Mouse (Mus musculus) brain, embryonic 14.5 days (tissue): ENCODE results near the gene Foxd2. TPM values are rescaled to one million over a fixed set of nuclear protein-coding genes. Genes with fewer than 3 reads are reported as not detected.

Source experiments
- DNase-seq: peaks from one replicate; pipeline ENCODE4 v3.0.0-alpha.2; 2011; ENCODE audit warnings: low read depth
- CTCF ChIP-seq: fragments of 200-500 bp; IDR thresholded peaks from 2 replicates; pipeline ENCODE4 v1.5.1; 2012; ENCODE audit warnings: inconsistent platforms, mild to moderate bottlenecking, moderate library complexity, borderline replicate concordance; ENCODE audit not compliant: insufficient read depth, insufficient read length; ENCODE audit errors: extremely low read depth
- POLR2A ChIP-seq: fragments of 200-500 bp; IDR thresholded peaks from 2 replicates; pipeline ENCODE4 v1.6.1; 2012; ENCODE audit warnings: mild to moderate bottlenecking, inconsistent platforms, borderline replicate concordance; ENCODE audit not compliant: poor library complexity, insufficient read depth, insufficient read length, severe bottlenecking; ENCODE audit errors: extremely low read depth
- polyA plus RNA-seq: library from polyadenylated mRNA; depleted of rRNA; stranded (reverse); fragments of >200 nt; gene quantifications from 2 replicates; pipeline ENCODE4 v1.2.3, GENCODE M21; 2012

The Foxd2 gene
- polyA plus RNA-seq, 1 experiment: 1.1 TPM

- DNase-seq: no peak
- TF ChIP-seq POLR2A (no peak), CTCF (no peak)
Measured at GRCm38 (mm10) chr4:114934188-114934587, 25.5 kb upstream of the Foxd2 start.

DNA sequence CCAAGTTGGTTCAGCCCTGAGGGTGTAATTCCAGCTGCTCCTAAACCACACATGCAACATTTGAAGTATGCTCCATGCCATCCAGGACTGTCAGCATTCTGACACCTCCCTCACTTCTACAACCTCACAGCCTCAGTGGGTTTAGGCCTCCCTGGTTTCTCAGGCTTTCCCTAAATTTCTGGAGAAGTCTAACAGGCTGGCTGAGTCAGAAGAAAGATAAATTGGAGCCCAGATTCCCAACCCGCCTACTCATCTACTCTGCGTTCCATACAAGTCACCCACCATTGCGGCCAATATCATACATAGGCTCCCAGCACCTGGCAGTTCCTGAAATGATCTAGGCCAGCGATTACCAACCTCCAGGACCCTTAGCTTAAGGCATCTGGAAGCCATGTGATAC is 24.1 kb upstream of the Foxd2 start:
- no peak for DNase-seq
- TF ChIP-seq POLR2A (no peak), CTCF (no peak)

GRCm38 (mm10) chr4:114929155-114929554 is 20.5 kb upstream of the Foxd2 start:
- DNase-seq: peak; percentile 49
- TF ChIP-seq POLR2A (no peak), CTCF (no peak)

DNA sequence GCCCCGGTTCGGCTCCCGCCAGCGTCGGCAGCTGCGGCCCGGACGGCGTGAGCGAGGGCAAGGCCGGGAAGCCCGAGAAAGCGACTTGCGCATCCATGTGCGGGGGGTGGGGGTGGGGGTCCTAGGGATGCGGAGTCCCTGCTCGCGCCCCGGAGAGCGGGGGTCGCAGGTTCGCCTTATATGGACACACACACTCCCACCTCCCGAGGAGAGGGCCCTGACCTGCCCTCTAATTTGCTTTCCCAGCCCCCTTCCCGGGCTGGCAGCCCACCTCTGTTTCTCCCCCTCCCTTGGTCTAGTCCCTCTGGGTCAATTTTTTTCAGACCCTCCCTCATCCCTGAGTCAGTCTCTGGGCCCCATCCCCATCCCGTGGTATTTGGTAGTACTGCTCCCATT is 17.2 kb upstream of the Foxd2 start, which contains the start of gene Foxe3:
Gene Foxe3, minus strand, starts transcription at position 97 of the 396 bp plus-strand sequence.
- TF ChIP-seq CTCF (no peak), POLR2A (no peak)
- no peak for DNase-seq

DNA sequence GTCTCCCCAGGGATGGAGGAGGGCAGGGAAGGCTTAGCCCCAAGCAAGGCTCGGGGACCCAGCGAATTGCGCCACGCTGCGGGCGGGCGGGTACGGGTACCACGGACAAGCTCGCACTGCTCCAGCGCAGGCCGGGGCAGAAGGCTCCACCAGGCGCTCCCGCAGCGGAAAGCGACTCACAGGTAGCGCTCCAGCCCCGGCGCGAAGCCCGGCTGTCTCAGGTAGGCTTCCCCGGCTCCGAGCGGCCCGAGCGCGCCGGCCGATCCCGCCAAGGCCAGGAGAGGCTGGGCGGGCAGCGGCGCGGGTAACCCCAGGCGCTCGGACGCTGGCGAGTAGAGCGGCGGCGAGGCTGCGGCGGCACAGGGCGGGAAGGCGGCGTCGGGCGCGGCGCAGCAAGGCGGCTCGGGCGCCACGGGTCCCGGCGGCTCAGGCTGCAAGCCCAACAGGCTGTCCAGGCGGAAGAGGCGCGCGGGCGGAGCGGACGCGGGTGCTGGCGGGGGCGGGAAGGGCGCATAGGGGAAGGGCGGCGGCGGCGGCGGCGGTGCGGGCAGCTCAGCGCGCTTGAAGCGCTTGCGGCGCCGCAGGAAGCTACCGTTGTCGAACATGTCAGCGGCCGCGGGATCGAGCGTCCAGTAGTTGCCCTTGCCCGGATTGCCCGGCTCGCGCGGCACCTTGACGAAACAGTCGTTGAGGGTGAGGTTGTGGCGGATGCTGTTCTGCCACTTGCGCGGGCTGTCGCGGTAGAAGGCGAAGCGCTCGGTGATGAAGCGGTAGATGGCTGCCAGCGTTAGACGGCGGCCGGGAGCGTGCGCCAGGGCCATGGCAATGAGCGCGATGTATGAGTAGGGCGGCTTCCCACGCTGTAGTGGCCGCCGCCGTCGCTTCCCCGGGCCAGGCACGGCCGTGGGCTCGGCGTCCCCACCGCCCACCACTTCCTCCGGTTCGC is 16.6 kb upstream of the Foxd2 start:
- peak; percentile 38 for DNase-seq
- TF ChIP-seq CTCF (no peak), POLR2A (no peak)

DNA sequence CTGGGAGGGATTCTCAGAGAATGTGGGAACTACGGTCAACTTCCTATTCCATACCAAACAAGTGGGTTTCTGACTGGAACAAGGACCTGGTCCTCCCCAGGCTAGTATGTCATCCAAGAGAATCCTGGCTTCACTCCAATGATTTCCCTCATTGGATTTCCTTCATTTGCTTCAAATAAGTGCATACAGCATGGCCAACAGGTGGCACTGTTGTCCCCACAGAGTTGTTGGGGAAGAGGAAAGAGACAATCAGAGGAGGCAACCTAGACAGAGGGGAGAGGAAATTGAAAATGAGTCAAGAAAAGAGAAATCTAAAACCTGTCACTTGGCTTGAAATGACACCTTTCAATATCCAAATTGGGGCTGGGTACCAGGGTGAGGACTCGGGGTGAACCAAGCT is 8.4 kb upstream of the Foxd2 start:
- TF ChIP-seq CTCF: peak; percentile 62; the same call in 1 of the 2 replicates
- TF ChIP-seq POLR2A: no peak
- DNase-seq: peak; percentile 75

DNA sequence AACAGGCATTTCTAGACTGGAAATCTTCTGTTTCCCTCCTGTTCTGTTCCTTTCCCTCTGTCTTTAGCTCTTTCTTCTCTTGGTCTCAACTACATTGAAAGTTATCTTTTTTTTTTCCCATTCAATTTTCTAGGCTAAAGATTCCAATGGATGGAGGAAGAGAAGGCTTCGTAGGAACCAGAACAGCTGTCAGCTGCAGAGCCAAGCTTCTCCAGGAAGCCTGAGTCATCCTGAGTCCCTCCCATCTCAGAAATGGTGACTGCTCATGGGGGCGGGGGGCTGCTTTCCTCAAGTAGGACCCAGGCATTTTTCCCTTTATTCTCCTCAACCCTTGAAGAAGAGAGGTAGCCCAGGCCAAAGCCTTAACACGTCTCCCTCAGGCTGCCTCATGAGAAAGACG is 7.4 kb upstream of the Foxd2 start:
- DNase-seq: no peak
- TF ChIP-seq CTCF (no peak), POLR2A (no peak)

DNA sequence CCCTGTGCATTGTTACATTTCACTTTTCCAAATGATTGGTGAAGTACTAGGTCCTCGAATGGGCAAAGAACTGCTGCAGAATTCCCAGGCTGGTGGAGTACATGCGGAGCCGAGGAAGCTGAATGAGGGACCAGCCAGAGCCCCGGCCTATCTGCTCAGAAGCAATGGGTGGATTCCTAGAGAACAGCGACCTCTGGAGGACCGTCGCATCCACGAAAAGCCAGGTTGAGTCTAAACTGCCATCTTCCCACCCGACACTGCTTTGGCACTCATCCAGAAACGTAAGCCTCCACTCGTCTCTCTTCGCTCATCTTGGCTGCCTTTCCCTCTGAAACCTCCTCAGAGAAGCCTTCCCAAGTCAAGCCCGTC is 4.9 kb upstream of the Foxd2 start:
- TF ChIP-seq CTCF: peak; percentile 74
- TF ChIP-seq POLR2A: no peak
- DNase-seq: peak; percentile 84

- peak; percentile 6 for DNase-seq
- no peak for TF ChIP-seq POLR2A
- TF ChIP-seq CTCF: no peak
Measured at GRCm38 (mm10) chr4:114912705-114913593, 4.3 kb upstream of the Foxd2 start.

DNA sequence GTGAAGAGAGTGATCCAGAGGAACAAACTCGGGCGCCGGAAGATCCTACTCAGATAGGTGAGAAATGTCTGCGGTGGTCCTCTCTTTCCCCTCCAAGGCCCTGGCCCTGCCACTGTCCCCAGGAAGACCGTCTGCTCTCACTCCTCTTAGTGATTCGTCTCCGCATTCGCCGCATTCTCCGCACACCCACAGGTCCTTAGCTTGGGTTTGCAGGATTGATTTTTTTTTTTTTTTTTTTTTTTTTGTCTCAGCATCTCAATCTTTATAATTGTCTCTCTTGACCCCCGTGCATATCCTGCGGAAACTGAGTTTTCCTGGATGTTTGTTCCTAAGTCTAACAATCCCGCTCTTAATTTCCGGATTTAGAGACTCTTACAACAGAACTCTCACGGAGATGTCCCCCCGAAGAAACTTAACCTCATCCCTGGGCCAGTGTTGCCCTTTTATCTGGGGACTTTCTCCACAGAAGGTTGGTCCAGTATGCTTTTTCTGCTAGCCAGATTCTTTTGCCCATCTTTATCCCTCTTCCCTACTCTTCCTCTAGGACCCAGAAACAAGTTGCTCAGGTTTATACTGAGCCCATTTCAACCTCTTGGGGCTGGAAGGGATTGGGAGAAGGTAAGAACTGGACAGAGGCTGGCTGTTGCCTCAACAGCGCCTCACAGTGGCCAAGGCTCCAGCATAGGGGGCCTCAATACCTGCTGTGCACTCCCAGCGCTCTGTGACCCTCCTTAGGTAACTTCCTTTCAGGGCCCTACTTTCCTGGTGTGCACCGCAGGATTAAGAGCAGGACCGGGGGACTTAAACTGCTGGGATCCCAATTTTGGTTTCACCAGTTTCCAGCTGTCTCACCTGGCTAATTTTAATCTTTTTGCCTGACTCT is 1.2 kb upstream of the Foxd2 start:
- TF ChIP-seq POLR2A (no peak), CTCF (peak; percentile 62)
- peak; percentile 33 for DNase-seq

- DNase-seq: peak; percentile 61
- TF ChIP-seq POLR2A: no peak
- TF ChIP-seq CTCF: no peak
Measured at GRCm38 (mm10) chr4:114907951-114908828, 483 bp downstream of the Foxd2 start.
